Mouse (Mus musculus) neural tube, embryonic 14.5 days (tissue): ENCODE measurements around the gene Cyp3a16. TPM values are rescaled to one million over a fixed set of nuclear protein-coding genes. Genes with fewer than 3 reads are reported as not detected.

Experiments
- polyA plus RNA-seq: library from polyadenylated mRNA; unstranded; fragments of >200 nt; fragmentation: Nextera tagmentation; extraction: Ambion mirVana; gene quantifications from 2 replicates; pipeline ENCODE4 v1.2.1, GENCODE M21; 2014

Cyp3a16 gene
- polyA plus RNA-seq, 1 experiment from 2014 or later = not detected

Other genes with a start within 250 kb of the Cyp3a16 start
- gene Zfp655, start 238.0 kb downstream of the Cyp3a16 start, polyA plus RNA-seq = 43.7 and 44.3 TPM in 2 replicates
- 0.40 and 0.57 TPM in 2 replicates for gene Zscan25, start 189.2 kb downstream of the Cyp3a16 start, polyA plus RNA-seq
- not detected in 2 replicates for gene Cyp3a57, start 124.4 kb downstream of the Cyp3a16 start, polyA plus RNA-seq
- gene Cyp3a41b, start 115.0 kb upstream of the Cyp3a16 start, polyA plus RNA-seq = not detected in 2 replicates